Mouse (Mus musculus): ENCODE results near the gene Abhd14a.
A peak's percentile ranks its signal among the peaks of the same experiment; 100 is the strongest.

The Abhd14a gene

DNA sequence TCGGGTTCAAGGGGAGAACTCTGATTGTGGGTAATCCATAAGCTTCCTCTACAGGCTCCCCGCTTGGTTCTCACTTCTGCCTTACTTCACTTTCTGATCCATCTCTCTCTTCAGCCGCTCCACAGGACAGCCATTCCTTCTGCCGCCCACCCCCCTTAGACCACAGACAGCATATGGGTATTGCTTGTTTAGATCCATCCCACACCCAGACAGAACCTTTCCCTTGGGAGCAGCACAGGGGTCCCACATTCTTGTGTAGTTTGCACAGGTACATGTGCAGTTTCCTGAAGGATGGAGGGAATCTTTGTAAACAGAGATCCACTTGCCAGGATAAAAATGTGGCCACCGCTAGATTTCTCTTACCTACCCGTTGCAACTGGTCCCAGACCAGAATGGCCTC is 4.9 kb upstream of the Abhd14a start:
- DNase-seq = no peak

DNA sequence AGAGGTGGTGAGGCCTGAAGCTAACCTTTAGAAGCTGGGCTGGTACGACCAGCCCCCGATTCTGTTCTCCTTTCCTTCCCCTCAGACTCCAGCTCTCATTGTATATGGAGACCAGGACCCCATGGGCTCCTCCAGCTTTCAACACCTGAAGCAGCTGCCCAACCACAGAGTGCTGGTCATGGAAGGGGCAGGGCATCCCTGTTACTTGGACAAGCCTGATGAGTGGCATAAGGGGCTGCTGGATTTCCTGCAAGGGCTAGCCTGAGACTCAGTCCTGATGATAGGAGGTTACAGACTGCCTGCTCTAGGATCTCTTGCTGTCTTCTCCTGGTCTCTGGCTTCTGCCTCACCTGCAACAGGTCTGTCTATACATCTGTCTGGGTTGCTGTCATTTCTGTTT is 4.4 kb upstream of the Abhd14a start:
- DNase-seq = no peak

DNA sequence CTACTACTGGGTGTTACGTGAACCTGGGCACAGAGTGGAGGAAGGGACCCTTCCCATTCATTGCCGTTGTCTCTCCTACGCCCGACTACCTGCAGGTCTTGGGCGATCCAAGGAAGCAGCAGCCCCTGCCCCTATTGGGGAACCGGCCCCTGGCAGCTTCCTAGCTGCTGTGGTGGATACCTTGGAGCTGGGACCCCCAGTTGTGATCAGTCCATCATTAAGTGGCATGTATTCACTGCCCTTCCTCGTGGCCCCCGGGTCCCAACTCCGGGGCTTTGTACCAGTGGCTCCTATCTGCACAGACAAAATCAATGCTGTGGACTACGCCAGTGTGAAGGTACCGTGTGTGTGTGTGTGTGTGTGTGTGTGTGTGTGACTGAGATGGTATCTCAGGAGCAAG is 3.8 kb upstream of the Abhd14a start:
- no peak for DNase-seq

DNA sequence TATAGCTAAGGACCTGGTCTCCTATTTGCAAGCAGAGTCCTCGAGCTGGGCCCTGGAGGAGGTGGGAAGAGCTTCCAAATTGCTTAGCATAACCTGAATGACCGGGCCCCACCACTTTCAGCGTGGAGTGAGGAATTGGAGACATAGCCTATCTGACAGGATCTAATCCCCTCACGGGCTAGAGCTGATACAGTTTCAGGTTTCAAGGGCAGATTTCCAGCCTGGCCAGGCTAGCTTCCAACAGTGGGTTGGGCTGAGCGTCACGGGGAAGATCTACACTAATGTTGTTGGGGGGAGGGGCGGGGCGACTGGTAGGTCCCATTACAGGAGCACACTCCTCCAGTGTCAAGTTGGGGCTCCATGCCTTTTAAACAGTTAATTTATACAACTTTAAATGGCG is 3.2 kb upstream of the Abhd14a start:
- DNase-seq = peak; percentile 55

GRCm38 (mm10) chr9:106449947-106450346 is 2.5 kb upstream of the Abhd14a start:
- DNase-seq = no peak

DNA sequence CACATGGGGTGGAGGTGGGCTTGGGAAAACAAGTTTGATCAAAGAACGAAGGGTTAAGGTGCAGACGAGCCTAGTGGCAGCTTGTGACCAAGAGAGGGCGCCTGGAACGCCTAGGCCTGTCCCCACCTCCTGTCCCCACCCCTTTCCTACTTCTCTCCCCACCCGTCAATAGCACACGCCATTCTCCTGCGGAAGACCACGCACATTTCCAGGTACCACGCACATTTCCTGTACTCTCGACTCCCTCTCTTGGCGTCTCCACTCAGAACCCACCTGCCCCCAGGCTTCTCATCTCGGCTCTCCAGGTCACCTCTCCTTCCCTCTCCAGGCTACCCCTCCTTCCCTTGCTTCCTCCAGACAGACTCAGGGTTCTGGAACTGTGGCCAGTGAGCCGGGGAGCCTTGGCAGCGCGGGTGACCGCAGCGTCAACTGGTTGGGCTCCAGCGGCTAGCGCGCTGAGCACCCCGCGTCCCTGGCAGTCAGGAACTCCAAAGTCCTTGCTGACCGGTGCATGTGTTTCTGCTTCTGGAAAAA is 1.1 kb upstream of the Abhd14a start:
- DNase-seq = peak; percentile 81

- no peak for DNase-seq
Observed at GRCm38 (mm10) chr9:106447951-106448350, 473 bp upstream of the Abhd14a start.

DNA sequence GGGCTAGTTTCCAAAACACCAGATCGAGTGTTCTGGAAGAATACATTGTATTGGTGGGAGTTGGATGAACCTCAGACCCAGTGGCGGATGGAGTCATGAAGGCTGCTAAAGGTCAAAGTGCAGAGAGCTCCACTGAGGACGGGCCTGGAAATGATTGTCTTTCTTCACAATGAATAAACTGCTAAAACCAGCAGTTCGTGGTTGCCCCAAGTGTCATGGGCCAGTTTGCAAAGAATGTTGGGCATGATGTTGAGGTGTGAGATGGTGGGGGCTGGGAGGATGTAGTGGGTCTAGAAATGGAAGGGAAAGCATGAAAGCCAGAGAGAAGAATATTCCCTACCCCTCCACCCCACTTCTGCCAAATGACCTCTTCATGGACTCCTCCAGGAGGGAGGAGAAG is 2.6 kb downstream of the Abhd14a start:
- DNase-seq = no peak

DNA sequence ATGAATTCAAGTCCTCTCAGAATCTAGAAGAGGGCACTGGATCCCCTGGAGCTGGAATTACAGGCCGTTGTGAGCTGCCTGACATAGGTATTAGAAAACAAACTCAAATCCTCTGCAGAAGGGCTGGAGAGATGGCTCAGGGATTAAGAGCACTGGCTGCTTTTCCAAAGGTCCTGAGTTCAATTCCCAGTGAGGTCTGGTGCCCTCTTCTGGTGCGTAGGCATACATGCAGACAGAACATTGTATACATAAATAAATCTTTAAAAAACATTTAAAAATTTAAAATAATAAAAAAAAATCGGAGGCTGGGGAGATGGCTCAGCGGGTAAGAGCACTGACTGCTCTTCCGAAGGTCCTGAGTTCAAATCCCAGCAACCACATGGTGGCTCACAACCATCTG is 4.8 kb downstream of the Abhd14a start:
- DNase-seq = no peak

GRCm38 (mm10) chr9:106436566-106436965 is 10.9 kb downstream of the Abhd14a start:
- DNase-seq = no peak

DNA sequence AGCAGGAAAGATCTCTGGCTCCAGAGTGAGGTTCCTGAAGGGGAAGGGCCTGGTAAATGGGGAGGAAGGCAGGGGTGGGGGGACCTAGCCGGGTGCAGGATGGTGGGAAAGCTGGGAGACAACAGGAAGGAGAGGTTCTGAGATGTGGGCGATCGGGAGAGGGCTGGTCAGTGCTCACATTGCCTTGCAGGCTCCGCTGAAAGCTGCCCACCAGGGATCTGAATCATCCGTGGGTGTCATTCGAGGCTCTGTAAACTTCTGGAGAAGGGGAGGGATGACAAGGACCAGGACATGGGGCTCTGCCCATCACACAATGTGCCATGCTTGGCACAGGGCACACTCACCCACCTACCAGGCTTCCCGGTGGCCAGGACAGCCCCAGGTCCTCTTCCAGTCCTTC is 14.1 kb downstream of the Abhd14a start:
- no peak for DNase-seq

- no peak for DNase-seq
Observed at GRCm38 (mm10) chr9:106430015-106430264, 17.5 kb downstream of the Abhd14a start.

DNA sequence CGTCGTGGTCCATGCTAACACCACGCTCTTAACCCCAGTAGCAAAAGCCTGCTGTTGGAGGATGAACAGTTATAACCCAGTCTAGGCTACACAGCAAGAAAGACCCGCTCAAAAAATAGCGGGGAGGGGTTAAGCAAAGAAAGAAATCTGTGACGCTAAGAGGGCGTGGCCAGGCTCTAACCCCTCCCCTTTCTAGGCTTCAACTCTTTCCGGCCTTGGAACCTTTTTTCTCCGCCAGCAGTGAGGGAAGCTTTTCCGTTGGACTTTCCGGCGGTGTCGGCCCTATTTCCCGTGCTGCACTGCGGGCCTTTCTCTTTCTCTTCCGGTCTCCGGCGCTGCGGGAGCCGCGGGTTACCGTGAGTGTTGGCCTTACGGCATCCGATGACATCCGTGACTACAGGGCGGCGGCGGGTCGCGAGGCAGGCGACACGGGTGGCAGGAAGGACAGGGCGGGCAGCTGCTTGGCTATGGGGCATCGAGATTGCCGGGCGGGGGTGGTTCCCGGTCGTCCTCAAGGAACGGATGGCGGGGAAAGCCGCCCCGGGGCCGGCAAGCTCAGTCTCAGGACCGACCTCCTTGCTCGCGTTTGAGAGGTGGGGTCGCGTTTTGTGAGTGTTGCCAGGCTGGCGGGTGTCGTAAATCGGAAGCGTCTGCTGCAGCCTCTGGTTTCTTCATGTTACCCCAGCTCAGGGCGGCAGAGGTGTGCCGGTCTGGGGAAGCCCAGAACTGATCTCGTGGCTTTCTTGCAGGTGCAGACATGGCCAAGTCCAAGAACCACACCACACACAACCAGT is 18.1 kb downstream of the Abhd14a start, which contains the start of gene Rpl29:
Gene Rpl29 (plus strand): TSS at position 234 of the 794 bp plus-strand sequence.
- DNase-seq = peak; percentile 97

- DNase-seq = no peak
Observed at GRCm38 (mm10) chr9:106428719-106429220, 18.7 kb downstream of the Abhd14a start.

DNA sequence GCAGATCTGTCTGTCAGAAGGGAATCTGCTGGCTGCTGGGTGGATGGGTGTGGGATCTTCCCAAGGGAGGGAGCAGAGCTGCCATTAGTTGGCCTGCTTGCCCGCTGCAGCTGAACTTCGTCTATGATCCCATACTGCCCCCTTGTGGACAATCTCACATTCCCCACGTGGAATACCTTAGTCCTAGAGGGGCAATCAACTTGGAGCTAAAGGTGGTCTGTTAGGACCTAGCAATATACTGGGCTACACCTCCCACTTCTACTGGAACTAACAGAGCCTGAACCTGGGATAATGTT is 25.7 kb downstream of the Abhd14a start:
- peak; percentile 94 for DNase-seq

- no peak for DNase-seq
Observed at GRCm38 (mm10) chr9:106421033-106421864, 26.2 kb downstream of the Abhd14a start.

DNA sequence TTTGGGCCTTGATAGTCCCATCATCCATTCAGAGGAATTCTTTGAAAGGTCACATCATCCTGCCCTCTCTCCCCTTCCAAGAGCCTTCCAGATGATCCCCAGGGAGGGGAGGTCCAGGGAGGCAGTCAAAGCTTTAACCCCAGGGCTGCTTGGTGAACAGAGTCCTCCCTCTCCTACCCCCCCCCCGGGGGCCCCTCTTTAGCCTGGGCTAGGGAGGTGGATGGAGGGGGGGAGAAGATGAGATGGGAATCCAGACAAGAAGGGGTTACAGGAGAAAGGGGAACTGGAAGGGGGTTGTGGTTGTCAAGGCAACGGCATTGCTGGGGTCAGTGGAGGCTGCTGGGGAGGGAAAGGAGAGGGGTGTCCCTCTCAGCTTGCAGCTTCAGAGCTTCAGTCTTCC is 26.9 kb downstream of the Abhd14a start:
- DNase-seq = no peak

DNA sequence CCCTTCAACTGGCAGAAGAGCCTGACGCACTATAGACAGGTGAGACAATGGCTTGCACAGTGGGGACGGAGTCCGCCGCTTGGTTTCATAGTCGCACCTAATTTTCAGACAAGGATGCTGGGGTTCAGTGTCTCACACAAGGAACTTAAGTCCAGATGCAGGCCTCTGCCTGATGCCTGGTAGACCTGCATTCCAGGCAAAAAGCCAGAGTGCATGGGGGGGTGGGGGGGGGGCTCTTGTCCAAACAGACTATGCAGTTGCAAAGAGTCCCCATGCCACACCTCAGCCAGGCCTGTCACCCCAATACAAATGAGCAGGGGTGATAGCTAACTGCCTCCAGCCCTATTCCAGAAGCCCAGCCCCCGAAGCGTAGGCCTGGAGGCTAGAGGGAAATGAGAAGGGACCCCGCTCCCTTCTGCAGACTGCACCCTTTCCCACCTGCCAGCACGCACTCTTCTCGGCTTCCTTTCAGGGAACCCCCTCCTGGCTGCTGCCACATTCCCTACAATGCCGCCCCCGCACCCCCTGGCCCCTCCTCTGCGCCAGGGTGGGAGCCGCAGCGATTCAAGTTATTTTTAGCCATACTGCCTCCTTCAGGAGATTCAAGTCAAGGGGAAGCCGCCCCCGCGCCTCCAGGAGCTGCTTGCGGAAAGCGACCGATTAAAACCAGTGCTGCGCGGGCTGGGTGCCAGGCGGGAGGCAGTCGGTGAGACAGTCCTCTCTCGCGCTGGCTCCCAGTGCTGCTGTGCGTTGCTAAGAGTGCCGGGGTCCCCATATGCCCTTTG is 29.4 kb downstream of the Abhd14a start:
- DNase-seq = peak; percentile 83

- DNase-seq = no peak
Observed at GRCm38 (mm10) chr9:106416826-106417225, 30.7 kb downstream of the Abhd14a start.

- DNase-seq = no peak
Observed at GRCm38 (mm10) chr9:106413606-106414005, 33.9 kb downstream of the Abhd14a start.

DNA sequence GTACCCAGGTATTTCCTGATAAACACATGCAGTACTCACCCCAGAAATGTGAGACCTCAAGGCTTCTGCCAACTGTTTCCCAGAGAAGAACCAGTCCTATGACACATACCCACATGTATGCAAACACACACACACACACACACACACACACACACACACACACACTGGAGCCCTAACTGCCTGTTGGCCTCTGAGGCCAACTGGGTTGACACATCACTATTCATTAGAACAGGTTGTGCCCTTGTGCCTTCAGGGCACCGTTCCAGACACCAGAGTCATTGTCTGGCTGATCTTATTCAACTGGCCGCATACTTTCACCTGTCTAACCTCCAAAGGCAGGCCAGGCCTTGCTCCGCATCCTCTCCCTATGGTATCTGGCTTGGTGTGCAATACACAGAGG is 35.3 kb downstream of the Abhd14a start:
- DNase-seq = no peak

- no peak for DNase-seq
Observed at GRCm38 (mm10) chr9:106411729-106412128, 35.7 kb downstream of the Abhd14a start.

GRCm38 (mm10) chr9:106411091-106411594 is 36.3 kb downstream of the Abhd14a start:
- DNase-seq = no peak

All from lung, postnatal 14 days (tissue).